Mouse (Mus musculus): Measurements from ENCODE around the gene AC131692.1. TPM values are rescaled to one million over a fixed set of nuclear protein-coding genes. Genes with fewer than 3 reads are reported as not detected.

AC131692.1 gene
- polyA plus RNA-seq (2015; fragmentation: Nextera tagmentation; extraction: Ambion mirVana): not detected in 2 replicates

DNA sequence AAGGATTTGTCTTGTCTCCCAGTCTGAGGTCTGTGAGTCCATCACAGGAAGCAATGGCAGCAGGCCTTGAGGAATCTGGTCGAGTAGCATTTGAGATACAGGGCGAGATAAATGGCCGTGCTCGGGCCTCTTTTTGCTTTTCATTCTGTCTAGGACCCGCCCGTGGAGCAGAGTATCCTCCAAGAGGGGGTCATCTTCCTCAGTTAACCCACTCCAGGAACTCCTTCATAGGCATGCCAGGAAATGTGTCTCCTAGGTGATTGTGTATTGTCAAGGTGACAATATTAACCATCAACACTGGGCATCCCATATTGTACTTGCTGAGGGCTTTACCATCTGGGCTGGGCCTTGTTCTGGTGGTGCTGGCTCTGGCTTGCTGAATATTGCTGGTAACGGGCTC lies at the start of gene AC131692.1:
Gene AC131692.1, plus strand, starts transcription at position 301 of the 400 bp plus-strand sequence.

DNA sequence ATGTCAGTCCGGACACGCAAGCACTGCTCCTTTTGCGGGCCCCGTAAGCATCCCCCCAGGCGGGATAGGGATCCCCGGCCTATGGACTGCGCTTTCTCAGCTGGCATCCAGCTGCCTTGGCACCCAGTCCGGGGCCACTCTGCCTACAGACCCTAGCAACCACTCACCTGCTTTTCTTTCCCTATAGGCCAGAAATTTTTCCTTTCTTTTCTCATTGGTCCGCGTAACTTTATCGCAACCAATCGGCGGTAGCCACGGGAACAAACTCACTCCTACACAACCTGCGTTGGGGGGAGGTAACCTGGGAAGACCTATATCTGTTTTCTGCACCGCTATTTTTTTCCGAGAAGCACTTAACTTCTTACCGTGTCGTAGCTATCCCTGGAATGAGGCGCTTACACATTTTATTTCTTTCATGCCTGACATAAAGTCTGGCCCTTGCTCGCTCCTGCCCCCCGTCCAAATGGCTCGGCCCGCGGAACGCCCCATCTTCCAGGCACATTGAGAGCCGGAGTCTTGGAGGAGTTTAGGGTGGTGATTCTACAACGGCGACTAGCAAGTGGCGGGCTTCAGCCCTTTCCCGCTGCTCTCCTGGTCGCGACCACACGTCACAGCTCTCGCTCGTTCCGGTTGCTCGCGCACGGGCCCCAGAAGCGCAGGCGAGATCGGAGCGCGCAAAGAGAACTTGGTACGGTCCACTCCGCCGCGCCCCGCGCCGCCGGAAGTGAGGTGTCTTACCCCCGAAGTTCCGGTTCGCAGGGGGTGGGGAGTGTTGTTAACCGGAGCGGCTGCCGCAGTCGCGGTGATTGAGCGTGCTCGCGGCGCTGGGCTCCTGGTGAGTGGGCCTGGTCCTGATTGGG lies 47.7 kb upstream of the AC131692.1 start, which contains the start of gene Syvn1:
Gene Syvn1, plus strand, starts transcription at position 283 of the 860 bp plus-strand sequence.

DNA sequence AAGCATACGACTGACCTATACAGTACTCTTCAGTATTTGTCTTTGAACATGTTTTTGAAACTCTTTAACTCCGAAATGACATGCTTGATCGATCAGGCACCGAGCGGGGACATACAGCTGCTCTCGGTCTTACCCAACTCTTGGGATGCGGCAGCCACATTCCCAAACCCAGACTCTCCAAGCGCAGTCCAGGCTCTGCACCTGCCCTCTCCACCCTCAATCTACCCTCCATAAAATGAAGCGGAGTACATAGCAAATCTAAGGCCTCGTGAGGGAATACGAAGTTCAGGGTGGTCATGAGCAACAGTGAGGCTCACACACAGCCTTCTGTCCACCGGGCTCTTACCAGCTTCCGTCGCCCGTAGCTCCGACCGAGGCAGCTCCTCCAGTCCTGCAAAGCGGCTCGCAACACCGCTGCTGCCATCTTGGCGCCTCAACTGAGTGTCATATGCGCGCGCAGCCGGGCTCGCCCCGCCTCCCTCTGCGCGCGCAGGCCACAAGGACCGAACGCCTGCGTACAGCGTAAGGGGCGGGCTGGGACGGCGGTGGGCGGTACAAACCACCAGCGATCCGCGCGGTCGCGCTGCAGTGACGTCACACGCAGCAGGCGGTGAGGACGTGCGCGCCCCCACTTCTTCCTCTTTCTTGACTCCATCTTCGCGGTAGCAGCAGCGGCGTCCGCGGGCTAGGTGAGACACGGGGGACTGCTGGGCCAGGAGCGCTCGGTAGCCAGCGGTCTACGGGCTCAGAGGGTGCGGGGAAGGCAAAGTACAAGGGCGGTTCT lies 36.7 kb upstream of the AC131692.1 start, which contains the start of the genes Mrpl49 and Fau:
Gene Mrpl49, minus strand, starts transcription at position 473 of the 784 bp plus-strand sequence.
Gene Fau, plus strand, starts transcription at position 532 of the 784 bp plus-strand sequence.

DNA sequence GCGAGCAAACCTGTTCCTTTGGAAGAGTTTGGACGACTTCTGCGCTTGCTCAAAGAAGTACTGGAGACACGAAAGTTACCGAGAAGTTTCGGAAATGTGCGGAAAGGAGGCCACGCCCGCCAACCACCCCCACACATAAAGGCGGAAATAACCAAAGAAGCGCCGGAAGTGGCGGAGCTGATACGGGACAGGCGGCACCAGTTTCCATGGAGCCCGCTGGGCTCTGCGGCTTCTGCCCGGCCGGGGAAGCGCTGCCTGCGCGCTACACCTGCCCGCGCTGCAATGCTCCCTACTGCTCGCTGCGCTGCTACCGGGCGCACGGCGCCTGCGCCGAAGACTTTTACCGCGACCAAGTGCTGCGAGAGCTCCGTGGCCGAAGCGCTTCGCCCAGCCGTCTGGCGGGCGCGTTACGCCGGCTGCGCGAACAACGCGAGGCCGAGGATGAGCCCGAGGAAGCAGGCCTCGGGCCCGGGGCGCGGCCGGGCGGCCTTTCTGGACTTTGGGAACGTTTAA lies 33.1 kb upstream of the AC131692.1 start, which contains the start of gene Znhit2:
Gene Znhit2, plus strand, starts transcription at position 172 of the 513 bp plus-strand sequence.

DNA sequence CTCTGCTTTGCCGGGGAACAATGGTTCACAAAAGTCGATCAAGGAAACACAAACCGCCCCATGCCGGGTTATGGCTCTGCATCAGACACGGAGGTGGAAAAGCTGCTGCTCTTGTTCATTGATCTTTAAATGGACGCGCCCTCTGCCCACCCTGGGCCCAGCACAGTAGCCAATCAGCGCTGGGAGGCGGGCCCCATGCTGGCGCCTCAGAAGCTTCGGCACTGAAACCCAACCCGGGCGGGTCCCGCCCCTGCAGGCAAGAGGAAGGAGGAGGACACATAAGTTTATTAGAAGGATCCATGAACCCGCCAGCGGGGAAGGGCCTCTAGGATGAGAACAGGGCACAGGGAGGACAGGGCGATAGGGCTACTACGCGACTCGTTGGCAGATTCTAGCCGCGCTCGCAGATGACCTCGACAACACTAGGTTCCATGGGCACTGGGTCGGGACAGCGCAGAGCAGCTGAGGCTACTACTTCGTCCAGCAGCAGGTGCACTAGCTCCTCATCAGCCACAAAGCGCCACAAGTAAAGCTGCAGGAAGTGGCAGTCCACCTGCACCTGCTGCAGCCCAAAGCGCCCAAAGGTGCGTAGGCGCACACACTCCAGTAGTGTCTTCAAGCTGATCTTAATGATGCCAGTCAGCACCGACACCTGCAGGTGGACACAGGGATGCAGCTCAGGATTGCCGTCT lies 26.3 kb upstream of the AC131692.1 start, which contains the start of gene Tm7sf2:
Gene Tm7sf2, minus strand, starts transcription at position 650 of the 692 bp plus-strand sequence.

DNA sequence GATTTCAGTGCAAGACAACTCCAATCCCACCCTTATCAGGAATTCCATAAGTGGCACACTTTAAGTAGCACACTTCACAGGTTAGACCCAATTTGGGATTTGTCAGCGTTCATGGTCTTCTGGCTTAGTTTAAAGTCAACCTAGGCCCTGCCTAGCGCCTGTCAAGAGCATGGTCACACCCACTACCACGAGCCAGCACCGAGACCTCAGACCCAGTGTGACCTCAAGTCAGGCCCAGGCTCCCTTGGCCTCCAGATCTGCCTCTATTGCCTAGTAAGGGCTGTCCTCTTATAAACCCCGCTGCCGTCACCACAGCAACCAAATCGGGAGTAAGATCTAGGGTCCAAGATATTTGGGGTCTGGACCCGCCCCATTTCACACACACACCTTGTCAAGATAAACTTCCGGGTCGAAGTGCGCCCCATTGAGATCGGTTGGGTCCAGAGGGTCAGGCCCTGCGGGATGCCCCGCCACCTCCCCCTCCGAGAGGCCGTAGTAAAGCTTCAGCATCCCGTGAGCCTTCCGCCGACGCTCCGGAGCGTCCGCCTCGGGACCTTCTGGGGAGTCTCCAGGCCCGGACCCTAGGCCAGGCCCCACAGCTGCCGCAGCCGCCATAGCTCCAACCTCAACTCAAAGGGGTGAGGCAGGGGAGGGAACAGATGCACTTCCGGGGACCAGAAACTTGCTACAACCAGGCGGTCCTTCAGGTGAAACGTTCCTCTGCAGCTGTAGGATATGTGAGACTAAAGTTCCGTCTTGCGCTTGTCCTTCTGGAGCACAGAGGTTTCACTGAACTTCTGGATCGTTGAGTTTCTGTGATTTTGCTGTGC lies 17.4 kb upstream of the AC131692.1 start, which contains the start of gene Vps51:
Gene Vps51, minus strand, starts transcription at position 668 of the 830 bp plus-strand sequence.

DNA sequence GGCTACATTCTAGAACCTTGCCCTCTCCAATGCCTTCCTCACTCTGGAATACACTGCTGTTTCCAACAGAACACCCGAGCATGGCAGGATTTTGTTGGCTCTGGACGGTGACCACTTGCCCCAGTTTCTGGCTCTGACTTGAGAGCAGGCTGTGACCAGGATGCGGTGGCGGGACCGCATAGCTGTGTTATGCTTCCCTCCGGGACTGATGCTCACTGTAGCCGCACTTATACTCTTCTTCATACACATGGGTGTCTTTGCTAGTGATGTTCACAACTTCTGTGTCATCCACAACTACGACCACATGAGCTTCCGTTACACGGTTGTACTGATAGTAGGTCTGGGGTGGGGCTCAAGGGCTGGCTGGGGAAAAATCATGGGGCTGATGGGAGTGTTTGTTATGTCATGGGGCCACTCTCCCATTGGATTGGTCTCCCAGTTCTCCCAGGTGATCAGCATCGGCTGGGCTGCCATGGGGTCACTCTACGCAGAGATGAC lies 14.2 kb upstream of the AC131692.1 start, which contains the start of gene Tmem262:
Gene Tmem262, plus strand, starts transcription at position 51 of the 498 bp plus-strand sequence.

DNA sequence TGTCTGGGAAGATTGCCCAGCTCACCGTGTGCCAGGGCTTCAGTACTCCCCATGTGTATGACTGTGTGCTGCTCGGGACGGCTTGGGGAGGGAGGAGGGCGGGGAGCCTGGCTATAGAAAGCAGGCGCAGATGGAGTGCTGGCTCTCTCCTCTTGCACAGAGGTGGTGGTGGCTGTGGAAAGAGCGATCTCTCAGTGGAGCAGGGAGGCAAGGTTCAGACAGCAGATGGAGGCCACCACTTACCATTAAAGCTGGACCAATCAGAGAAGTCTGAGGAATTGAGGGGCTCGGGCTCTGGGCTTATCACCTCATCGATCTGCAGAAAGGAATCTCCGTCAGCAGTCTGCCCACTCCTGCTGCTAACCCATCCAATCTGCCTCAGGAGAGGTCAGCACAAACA lies 12.1 kb upstream of the AC131692.1 start, which contains the start of gene Gm28374:
Gene Gm28374, minus strand, starts transcription at position 101 of the 400 bp plus-strand sequence.

DNA sequence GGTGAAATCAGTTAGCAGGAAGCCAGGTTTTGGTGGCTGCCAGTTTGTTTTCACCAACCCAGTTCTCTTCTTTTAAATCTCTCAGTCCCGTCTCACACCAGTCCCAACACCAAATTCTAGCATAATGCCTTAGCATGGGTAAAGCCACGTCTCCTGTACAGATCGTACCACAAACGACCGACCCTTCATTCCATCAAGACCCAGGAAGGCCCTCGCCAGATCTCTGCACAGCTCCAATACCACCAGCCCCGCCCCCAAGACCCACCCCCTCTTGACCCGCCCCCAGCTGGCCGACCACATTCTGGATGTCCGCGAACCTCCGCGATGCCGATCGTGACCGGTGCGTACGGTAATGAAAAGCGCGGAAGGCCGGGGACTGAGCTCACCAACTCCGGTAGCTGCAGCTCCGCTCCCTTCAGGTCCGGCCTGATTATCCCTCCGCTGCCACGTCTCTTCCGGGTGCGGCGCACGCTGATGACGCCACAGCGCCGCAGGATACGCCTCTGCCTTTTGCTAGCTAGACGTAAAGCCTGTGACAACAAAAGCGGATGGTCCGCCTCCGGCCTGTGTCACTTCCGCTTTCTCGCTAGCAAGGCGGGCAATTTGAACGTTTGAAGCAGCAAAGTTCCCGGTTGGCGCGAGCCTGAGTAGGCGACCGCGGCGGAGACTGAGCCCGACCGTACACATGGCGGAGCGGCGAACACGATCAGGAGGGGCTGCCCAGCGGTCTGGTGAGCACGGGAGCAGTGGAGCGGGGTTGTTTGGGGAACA lies 9.6 kb upstream of the AC131692.1 start, which contains the start of the genes Zfpl1 and Cdca5:
Gene Zfpl1, minus strand, starts transcription at position 479 of the 771 bp plus-strand sequence.
Gene Cdca5, plus strand, starts transcription at position 506 of the 771 bp plus-strand sequence.

DNA sequence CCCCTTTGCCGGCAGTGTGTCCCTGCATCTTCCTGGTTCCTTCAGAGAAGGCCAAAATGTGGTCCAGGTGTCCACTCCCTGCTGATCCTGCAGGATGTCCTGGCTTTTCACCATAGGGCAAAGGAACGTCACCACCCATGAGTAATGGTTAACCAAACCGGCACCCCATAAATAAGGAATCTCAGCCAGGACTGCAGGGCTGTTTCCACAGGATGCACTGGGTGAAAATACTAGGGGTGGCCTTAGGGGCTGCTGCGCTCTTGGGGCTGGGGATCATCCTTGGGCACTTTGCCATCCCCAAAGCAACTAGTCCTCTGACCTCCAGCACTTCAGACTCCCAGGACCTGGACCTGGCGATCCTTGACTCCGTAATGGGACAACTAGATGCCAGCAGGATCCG lies 11.4 kb downstream of the AC131692.1 start, which contains the start of gene Naaladl1:
Gene Naaladl1, plus strand, starts transcription at position 197 of the 400 bp plus-strand sequence.

DNA sequence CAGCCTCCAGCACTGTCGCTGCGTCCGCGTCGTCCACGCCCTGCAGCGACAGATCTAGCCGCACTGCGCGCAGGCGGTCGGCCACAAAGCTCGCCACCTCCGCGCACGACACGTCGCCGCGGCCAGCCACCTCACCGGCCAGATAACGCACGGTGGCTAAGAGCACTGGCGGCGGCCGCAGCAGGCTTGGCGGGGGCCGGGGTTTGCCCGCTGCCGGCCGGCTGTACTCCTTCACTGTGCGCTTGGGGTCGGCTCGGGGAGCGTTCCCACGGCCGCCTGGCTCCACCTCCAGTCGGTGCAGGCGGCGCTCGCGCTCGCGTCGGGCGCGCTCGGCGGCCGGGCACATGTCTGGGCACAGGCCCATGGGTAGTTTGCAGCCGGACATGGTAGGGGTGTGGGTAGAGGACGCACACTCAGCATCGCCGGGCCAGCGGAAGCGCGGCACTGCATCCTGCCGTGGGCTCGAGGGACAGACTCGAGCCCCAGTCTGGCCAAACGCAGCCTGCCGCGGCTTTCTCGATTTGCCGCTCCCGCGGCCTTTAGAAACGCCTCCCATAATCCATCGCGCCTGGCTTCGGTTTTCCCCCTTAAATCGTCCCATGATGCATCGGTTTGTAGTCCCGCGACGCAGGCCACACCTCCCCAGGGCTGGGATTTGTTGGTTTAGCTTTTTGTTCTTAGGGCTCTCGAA lies 23.9 kb downstream of the AC131692.1 start, which contains the start of gene Sac3d1:
Gene Sac3d1, minus strand, starts transcription at position 665 of the 691 bp plus-strand sequence.

DNA sequence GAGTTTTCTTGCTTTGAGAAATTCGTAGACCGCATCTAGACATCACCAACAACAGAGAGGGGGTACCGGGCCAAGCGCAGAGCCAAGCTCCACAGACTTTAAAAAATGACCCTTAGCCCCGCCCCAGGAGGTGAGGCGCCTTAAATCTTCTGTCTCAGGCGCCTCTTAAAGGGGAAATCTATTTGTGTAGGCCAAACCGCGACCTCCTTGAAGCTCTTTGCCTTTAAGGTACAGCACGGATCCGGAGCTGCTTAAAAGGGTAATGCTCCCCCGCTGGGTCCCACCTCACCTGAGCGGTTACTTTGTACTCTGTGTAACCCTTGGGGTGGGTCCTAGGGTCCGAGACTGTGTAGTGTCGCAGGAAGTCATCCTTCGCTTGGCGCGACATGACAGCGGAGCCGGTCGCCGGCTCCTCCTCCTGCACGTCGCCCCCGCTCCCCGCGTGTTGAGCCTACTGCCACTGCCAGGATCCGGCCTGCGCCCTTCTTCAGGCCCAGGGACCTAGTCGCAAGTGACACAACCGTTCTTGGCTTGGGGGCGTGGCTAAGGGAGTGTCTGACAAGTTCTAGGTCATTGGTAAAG lies 33.6 kb downstream of the AC131692.1 start, which contains the start of gene Snx15:
Gene Snx15, minus strand, starts transcription at position 545 of the 582 bp plus-strand sequence.

DNA sequence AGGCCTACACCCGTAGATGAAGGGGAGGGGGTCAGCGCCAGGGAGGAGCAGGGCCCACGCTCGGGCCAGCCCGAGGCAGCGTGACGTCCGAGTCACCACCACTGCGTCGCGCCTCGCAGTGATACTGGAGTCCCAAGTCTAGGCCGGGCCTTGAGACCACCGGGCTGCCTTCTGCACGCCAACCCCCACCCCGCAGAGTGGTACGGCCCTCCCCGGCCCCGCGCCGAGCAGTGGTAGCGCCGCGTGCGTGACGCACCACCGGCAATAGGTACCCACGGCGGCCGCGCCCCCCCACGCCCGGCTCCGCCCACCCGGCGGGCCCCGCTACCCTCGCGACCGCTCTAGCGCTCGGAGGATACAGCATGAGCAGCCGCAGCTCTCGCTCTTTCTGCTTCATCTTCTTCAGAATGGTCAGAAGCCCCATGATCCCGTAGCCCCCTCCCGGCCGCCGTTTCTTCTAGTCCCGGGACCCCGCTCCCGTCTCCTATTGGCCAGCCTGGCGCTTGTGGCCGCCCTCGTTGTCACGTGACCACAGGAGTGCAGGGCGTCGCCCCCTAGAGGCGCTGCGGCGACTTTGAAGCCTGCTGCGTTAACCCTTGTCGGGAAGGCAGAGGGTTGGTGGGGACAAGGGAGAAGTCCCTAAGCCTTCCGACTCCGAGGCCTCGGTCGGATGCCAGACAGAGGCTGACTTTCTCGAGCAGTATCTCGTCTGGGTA lies 46.6 kb downstream of the AC131692.1 start, which contains the start of gene Batf2:
Gene Batf2, plus strand, starts transcription at position 306 of the 716 bp plus-strand sequence.

DNA sequence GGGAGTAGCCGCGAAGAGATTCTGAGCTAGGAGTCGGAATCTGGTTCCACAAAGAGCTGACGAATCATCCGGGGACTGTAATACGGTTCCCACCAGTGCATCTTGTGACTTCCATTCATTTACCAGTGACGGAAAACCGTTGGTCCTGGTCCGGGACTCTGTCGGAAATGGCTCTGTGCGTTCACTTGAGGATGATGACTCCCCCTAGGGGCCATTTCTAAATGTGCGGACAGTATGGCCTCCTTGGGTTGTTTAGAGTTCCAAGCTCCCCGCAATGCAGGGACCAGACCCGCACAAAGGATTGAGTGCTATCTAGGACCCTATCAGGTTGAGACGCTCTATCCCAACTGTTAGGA lies 47.2 kb downstream of the AC131692.1 start, which contains the start of gene Arl2:
Gene Arl2, minus strand, starts transcription at position 155 of the 356 bp plus-strand sequence.

Data from urinary bladder, postnatal 0 days (tissue).